Mouse (Mus musculus) CH12.LX (cell line): Measurements from ENCODE around the gene Hba-a2. TPM values are rescaled to one million over a fixed set of nuclear protein-coding genes. Genes with fewer than 3 reads are reported as not detected.
"Not testable (repeated sequence)": the region's sequence is repeated elsewhere in the genome, so short reads cannot be mapped to it uniquely, and the experiment has no call there.

Source experiments
- DNase-seq: peaks from one replicate; pipeline ENCODE4 v3.0.0-alpha.2; 2013; ENCODE audit errors: extremely low read depth
- H3K27ac ChIP-seq: 2 replicates; pipeline ENCODE4 v1.5.1; 2012; ENCODE audit warnings: low read depth, mild to moderate bottlenecking, control low read depth, moderate library complexity; ENCODE audit not compliant: insufficient read depth
- H3K27me3 ChIP-seq: replicated peaks from 2 replicates; pipeline ENCODE3; 2012; ENCODE audit warnings: inconsistent platforms
- H3K36me3 ChIP-seq, 2 experiments: replicated peaks in 1 of 2; 2 replicates each; pipeline versions ENCODE3 to v1.6.1; 2012; ENCODE audit warnings: inconsistent platforms in 1 of 2, low read length in 1 of 2, mild to moderate bottlenecking in 1 of 2, mixed read lengths in 1 of 2, moderate library complexity in 1 of 2; ENCODE audit not compliant: control insufficient read depth in 1 of 2, insufficient read depth in 1 of 2
- H3K4me1 ChIP-seq, 2 experiments: 2 replicates each; pipeline ENCODE4 v1.6.1; 2012; ENCODE audit warnings: inconsistent platforms in 1 of 2, moderate library complexity in 1 of 2; ENCODE audit not compliant: insufficient read depth in 2 of 2, control insufficient read depth in 1 of 2
- H3K4me2 ChIP-seq: 2 replicates; pipeline ENCODE4 v1.6.1; 2012; ENCODE audit warnings: low read depth, mild to moderate bottlenecking, control low read depth; ENCODE audit not compliant: poor library complexity, insufficient read depth, severe bottlenecking
- H3K4me3 ChIP-seq, 3 experiments: fragments of 150-350 bp in 1 of 3; sonication (generic) in 1 of 3; replicated peaks in 1 of 3; 2 replicates each; pipeline versions ENCODE3 to v1.5.1; 2011 to 2012; ENCODE audit warnings: low read depth in 2 of 3, low read length in 2 of 3, mild to moderate bottlenecking in 2 of 3, moderate library complexity in 2 of 3, control low read depth in 1 of 3, improper control_type of control experiment in 1 of 3, inconsistent platforms in 1 of 3, mixed read lengths in 1 of 3; ENCODE audit not compliant: poor library complexity in 1 of 3
- H3K79me2 ChIP-seq: replicated peaks from 2 replicates; pipeline ENCODE4 v1.6.1; 2012; ENCODE audit warnings: mild to moderate bottlenecking, moderate library complexity; ENCODE audit not compliant: control insufficient read depth, poor library complexity, insufficient read depth, severe bottlenecking; ENCODE audit errors: extremely low read depth
- H3K9ac ChIP-seq: 2 replicates; pipeline ENCODE4 v1.6.1; 2012; ENCODE audit warnings: low read depth, mild to moderate bottlenecking, control low read depth, moderate library complexity; ENCODE audit not compliant: insufficient read depth
- H3K9me3 ChIP-seq: replicated peaks from 2 replicates; pipeline ENCODE3; 2012; ENCODE audit warnings: low read length, inconsistent platforms, mixed read lengths
- BHLHE40 ChIP-seq: IDR thresholded peaks from 2 replicates; pipeline ENCODE4 v1.6.1; 2011; ENCODE audit warnings: mild to moderate bottlenecking, low read depth, low read length, improper control_type of control experiment
- CHD2 ChIP-seq: IDR thresholded peaks from 2 replicates; pipeline ENCODE4 v1.6.1; 2011; ENCODE audit warnings: low read length, improper control_type of control experiment
- CTCF ChIP-seq, 2 experiments: IDR thresholded peaks in 1 of 2; conservative IDR thresholded peaks in 1 of 2; 2 replicates each; pipeline ENCODE4 v1.5.1; 2011 to 2012; ENCODE audit warnings: low read depth in 2 of 2, low read length in 2 of 2, improper control_type of control experiment in 1 of 2, inconsistent platforms in 1 of 2, mild to moderate bottlenecking in 1 of 2, moderate library complexity in 1 of 2
- E2F4 ChIP-seq: IDR thresholded peaks from 2 replicates; pipeline ENCODE4 v1.6.1; 2011; ENCODE audit warnings: low read depth, low read length, improper control_type of control experiment; ENCODE audit not compliant: insufficient replicate concordance
- IRF4 ChIP-seq: IDR thresholded peaks from 2 replicates; pipeline ENCODE4 v1.6.1; 2014; ENCODE audit warnings: low read depth, mild to moderate bottlenecking, inconsistent platforms, low read length, improper control_type of control experiment
- JUN ChIP-seq: IDR thresholded peaks from 2 replicates; pipeline ENCODE4 v1.6.1; 2011; ENCODE audit warnings: low read depth, mild to moderate bottlenecking, low read length, improper control_type of control experiment, moderate library complexity; ENCODE audit not compliant: insufficient read depth
- MAZ ChIP-seq: IDR thresholded peaks from 2 replicates; pipeline ENCODE4 v1.6.1; 2012; ENCODE audit warnings: low read depth, mild to moderate bottlenecking, inconsistent platforms, low read length, improper control_type of control experiment, moderate library complexity
- MYC ChIP-seq: IDR thresholded peaks from 2 replicates; pipeline ENCODE4 v1.6.1; 2011; ENCODE audit warnings: low read depth, mild to moderate bottlenecking, improper control_type of control experiment, low read length
- RAD21 ChIP-seq: IDR thresholded peaks from 2 replicates; pipeline ENCODE4 v1.6.1; 2011; ENCODE audit warnings: low read depth, mild to moderate bottlenecking, low read length, improper control_type of control experiment, moderate library complexity
- RCOR1 ChIP-seq: conservative IDR thresholded peaks from 2 replicates; pipeline ENCODE4 v1.6.1; 2012; ENCODE audit warnings: low read depth, mild to moderate bottlenecking, inconsistent platforms, low read length, improper control_type of control experiment
- SIN3A ChIP-seq: IDR thresholded peaks from 2 replicates; pipeline ENCODE4 v1.6.1; 2012; ENCODE audit warnings: low read length, improper control_type of control experiment, inconsistent platforms
- SMC3 ChIP-seq: IDR thresholded peaks from 2 replicates; pipeline ENCODE4 v1.6.1; 2011; ENCODE audit warnings: low read depth, low read length, improper control_type of control experiment
- TBP ChIP-seq: conservative IDR thresholded peaks from 2 replicates; pipeline ENCODE4 v1.6.1; 2011; ENCODE audit warnings: low read depth, low read length, improper control_type of control experiment
- TCF12 ChIP-seq: IDR thresholded peaks from 2 replicates; pipeline ENCODE4 v1.6.1; 2014; ENCODE audit warnings: low read depth, mild to moderate bottlenecking, inconsistent platforms, low read length, improper control_type of control experiment
- USF1 ChIP-seq: IDR thresholded peaks from 2 replicates; pipeline ENCODE4 v1.6.1; 2014; ENCODE audit warnings: low read depth, mild to moderate bottlenecking, inconsistent platforms, low read length, improper control_type of control experiment
- USF2 ChIP-seq: conservative IDR thresholded peaks from 2 replicates; pipeline ENCODE4 v1.6.1; 2011; ENCODE audit warnings: low read depth, low read length, improper control_type of control experiment
- dilution Hi-C: fragments of 300-500 bp; cut with MboI; formaldehyde crosslinking; loops from 2 replicates; pipeline ENCODE4 v1.14.3; 2020; ENCODE audit warnings: low sequenced_read_pairs; ENCODE audit not compliant: extremely low pct_unique_long_range_greater_than_20kb, extremely low pct_ligation_motif_present
- in situ Hi-C: fragments of 300-500 bp; cut with MboI; formaldehyde crosslinking; loops from 3 replicates; pipeline ENCODE4 v1.14.3; 2019; ENCODE audit warnings: low sequenced_read_pairs, low pct_ligation_motif_present, low pct_unique_long_range_greater_than_20kb, mixed read lengths
- polyA plus RNA-seq: library from polyadenylated mRNA; unstranded; fragments of >175 nt; gene quantifications from 2 replicates; pipeline ENCODE4 v1.2.1, GENCODE M21; 2012; ENCODE audit warnings: low read depth; ENCODE audit not compliant: insufficient read length
- total RNA-seq, 2 experiments: library from RNA; depleted of rRNA; stranded (reverse); fragments of 300-350 nt in 1 of 2; fragments of >200 nt in 1 of 2; gene quantifications; 2 replicates each; pipeline ENCODE4 v1.2.3; 2012 to 2014

Gene Hba-a2
- total and polyA plus RNA-seq, 3 experiments, result 2.9 to 10.3 (median 4.6) TPM

- H3K9me3 ChIP-seq, H3K4me3 ChIP-seq, H3K9ac ChIP-seq, H3K27me3 ChIP-seq, H3K36me3 ChIP-seq, dilution Hi-C loops, H3K27ac ChIP-seq, H3K79me2 ChIP-seq: not testable (repeated sequence)
- TF ChIP-seq SMC3, result peak; percentile 73
- 0 out of 2 replicates have a peak, but pooled peaks have one; percentile 19 for TF ChIP-seq TCF12
- TF ChIP-seq CTCF (conservative IDR thresholded peaks at IDR 0.05 in 1 of 2, IDR thresholded peaks at IDR 0.05 in 1 of 2; ENCODE audit: low read depth in 2 of 2, low read length in 2 of 2), result peak; percentile 71 to 79
- TF ChIP-seq IRF4, result peak; percentile 35; the same call in 1 of the 2 replicates
- peak; percentile 51 for TF ChIP-seq RAD21
- peak; percentile 27; the same call in 1 of the 2 replicates for TF ChIP-seq SIN3A
- peak; percentile 54 for DNase-seq
- in situ Hi-C loops, result loop anchor here (5.0 kb wide), 2 partner anchors 35 kb away; no protein-coding TSS in a partner anchor
- Histone ChIP-seq H3K4me2 (peak within 1 kb of the TSS; percentile 82), H3K4me1 (peaks cover 0 to 11% of the 10 kb centered on the region in 2 experiments; a peak in 2 of 4 replicates)
Observed at GRCm38 (mm10) chr11:32286695-32287492, 9.4 kb upstream of the Hba-a2 start, which contains the start of gene Hbq1b. Gene Hbq1b, plus strand, starts transcription at chr11:32286965.

DNA sequence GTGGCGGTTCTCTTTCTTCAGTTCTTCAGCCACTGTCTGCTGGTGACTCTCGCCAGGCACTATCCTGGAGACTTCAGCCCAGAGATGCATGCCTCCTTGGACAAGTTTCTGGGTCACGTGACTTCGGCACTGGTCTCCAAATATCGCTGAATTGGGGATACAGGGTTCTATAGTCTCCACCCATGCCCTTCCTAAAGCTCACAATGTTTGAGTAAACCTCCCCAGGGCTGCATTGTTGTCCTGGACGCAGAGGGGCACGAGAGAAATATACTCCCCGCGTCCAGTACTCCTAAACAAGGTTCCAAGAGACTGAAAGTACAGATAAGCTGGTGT, 8.8 kb upstream of the Hba-a2 start:
- Histone ChIP-seq H3K27me3 (peaks cover 7% of the 10 kb centered on the region), H3K79me2 (no peaks in the 10 kb centered on the region), H3K4me1 (peaks cover 0 to 13% of the 10 kb centered on the region in 2 experiments; a peak in 2 of 4 replicates), H3K9ac (no peak overlapping the region), H3K4me2 (no peak overlapping the region; the same call in 1 of the 2 replicates), H3K27ac (no peak overlapping the region)
- DNase-seq, result no peak
- TF ChIP-seq USF1, result peak; percentile 57
- no peak for TF ChIP-seq TBP
- TF ChIP-seq CHD2, result no peak
- TF ChIP-seq E2F4, result no peak
- TF ChIP-seq USF2, result peak; percentile 67
- TF ChIP-seq RCOR1, result no peak
- no peak for TF ChIP-seq MAZ
- TF ChIP-seq JUN, result no peak
- no peak for TF ChIP-seq MYC
- peak; percentile 37; the same call in 1 of the 2 replicates for TF ChIP-seq BHLHE40
- TF ChIP-seq, all 38 proteins: peak for 3
- Histone ChIP-seq H3K9me3 (no peaks in the 10 kb centered on the region), H3K4me3 (no peak overlapping the region), H3K36me3 (no peaks in the 10 kb centered on the region)
- in situ Hi-C loops (loop anchor here (5.0 kb wide), 2 partner anchors 35 kb away; no protein-coding TSS in a partner anchor), dilution Hi-C loops (no loop called here)
